Comparison of ENCODE assay signal across 23 mouse cellular contexts in the genomic region with DNA sequence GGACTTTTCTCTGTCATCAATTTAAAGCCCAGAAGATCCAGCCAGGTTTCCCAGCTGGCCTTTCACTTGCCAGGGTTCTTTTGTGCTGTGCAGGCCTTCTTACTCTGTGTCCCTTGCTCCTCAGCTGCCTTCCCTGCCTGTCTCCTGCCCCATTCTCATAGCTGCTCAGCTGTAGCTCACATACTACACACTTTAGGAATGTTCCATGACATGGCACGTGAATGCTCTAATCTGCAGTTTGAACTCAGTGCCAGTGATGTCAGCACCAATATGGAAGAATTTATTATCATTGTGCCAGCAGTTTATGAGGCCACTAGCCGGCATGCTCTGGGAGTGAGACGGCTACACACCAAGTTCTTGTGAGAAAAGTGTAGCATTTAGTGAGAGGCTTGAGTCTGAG. TPM values are rescaled to one million over a fixed set of nuclear protein-coding genes. Genes with fewer than 3 reads are reported as not detected.
"Had no signal": no experiment of that assay in that cellular context is flagged by ENCODE, and none has a peak within 500 bp of the region (broad histone marks: within the 10 kb centered on the region; RNA-seq: fewer than 3 reads in every experiment).

No protein-coding gene starts in this region.

- H3K4me2 ChIP-seq: liver, embryonic 13.5 days; neural tube, embryonic 12.5 days; neural tube, embryonic 15.5 days had no signal

- H3K27me3 ChIP-seq: liver, embryonic 13.5 days; megakaryocyte, embryonic 14.5 days; neural tube, embryonic 12.5 days; neural tube, embryonic 15.5 days had no signal

- H3K4me1 ChIP-seq: midbrain, embryonic 10.5 days; neural tube, embryonic 12.5 days; neural tube, embryonic 15.5 days had no signal

- H3K9me3 ChIP-seq: liver, embryonic 13.5 days; megakaryocyte, embryonic 14.5 days; midbrain, embryonic 10.5 days; neural tube, embryonic 12.5 days; neural tube, embryonic 15.5 days had no signal

- DNase-seq: kidney, adult 9 months; kidney, postnatal 36 days; layer of hippocampus, postnatal 36 days; liver, embryonic 13.5 days; lung, adult 2 months; lung, postnatal 10 days; lung, postnatal 36 days; midbrain, embryonic 14.5 days; right cerebral cortex, adult 18-20 months; right cerebral cortex, postnatal 14 days; right cerebral cortex, postnatal 4 days; thymus, adult 2 months; thymus, postnatal 14 days; thymus, postnatal 4 days had no signal

- H3K27ac ChIP-seq: kidney, postnatal 0 days; left cerebral cortex, adult 2 months; liver, embryonic 13.5 days; midbrain, embryonic 10.5 days; neural tube, embryonic 12.5 days; neural tube, embryonic 15.5 days; stomach, postnatal 0 days had no signal

- H3K4me3 ChIP-seq: left cerebral cortex, adult 2 months; liver, embryonic 13.5 days; megakaryocyte, embryonic 14.5 days; midbrain, embryonic 10.5 days; neural tube, embryonic 12.5 days; neural tube, embryonic 15.5 days had no signal

- H3K9ac ChIP-seq: liver, embryonic 13.5 days; neural tube, embryonic 12.5 days; neural tube, embryonic 15.5 days had no signal

RNA-seq across cellular contexts. Expression of a gene that starts 49.7 kb away (rescaled TPM):
- total RNA-seq: layer of hippocampus, postnatal 36 days; left cerebral cortex, postnatal 10 days; liver, adult 2 months had no signal
